Comparison of ENCODE assay signal across 8 mouse cellular contexts in genomic region chr10:17723871-17724741, GRCm38 (mm10). TPM values are rescaled to one million over a fixed set of nuclear protein-coding genes. Genes with fewer than 3 reads are reported as not detected.
DNase-seq lines count a peak whose midpoint lies in the region; ATAC-seq lines count a peak whose summit lies in the region.

No protein-coding gene starts in this region.

- H3K4me2 ChIP-seq in hindbrain, embryonic 12.5 days (replicated peaks), result peak overlapping the region; percentile 70

- DNase-seq in ES-CJ7 (ENCODE audit: low read depth, low spot score), result peak; percentile 36
- DNase-seq in cerebellum, adult 11 months, result peak; percentile 57
- DNase-seq in frontal cortex, postnatal 10 days (ENCODE audit: low spot score in 2 of 2), result peak; percentile 59 to 76
- DNase-seq in layer of hippocampus, postnatal 36 days, result peak; percentile 75 to 77
- peak; percentile 75 for DNase-seq in lung, postnatal 25 days (ENCODE audit: low spot score)
- DNase-seq in retina, adult 2 months (ENCODE audit: low read depth, low spot score), result peak; percentile 40
- peak; percentile 89 to 90 for DNase-seq in thymus, postnatal 36 days

- peak overlapping the region; percentile 98 for H3K9ac ChIP-seq in hindbrain, embryonic 12.5 days

- no peaks in the 10 kb centered on the region for H3K36me3 ChIP-seq in hindbrain, embryonic 12.5 days

- H3K27ac ChIP-seq in hindbrain, embryonic 12.5 days, result peak overlapping the region; percentile 100

- peak; percentile 31 for ATAC-seq in hindbrain, embryonic 12.5 days (ENCODE audit: low FRiP score)

- H3K9me3 ChIP-seq in hindbrain, embryonic 12.5 days (replicated peaks), result no peaks in the 10 kb centered on the region

- no peaks in the 10 kb centered on the region for H3K27me3 ChIP-seq in hindbrain, embryonic 12.5 days

- under 1% methylated on average over 65 of the region's 65 CpGs for WGBS in hindbrain, embryonic 12.5 days

- H3K4me3 ChIP-seq in hindbrain, embryonic 12.5 days, result peak overlapping the region; percentile 96

- H3K4me1 ChIP-seq in hindbrain, embryonic 12.5 days, result peaks cover 27% of the 10 kb centered on the region

RNA-seq across cellular contexts. Expression of gene Cited2, which starts 1.1 kb away (rescaled TPM):
- 110 and 129 TPM in 2 replicates for polyA plus RNA-seq in hindbrain, embryonic 12.5 days (2016; fragmentation: Nextera tagmentation; extraction: Ambion mirVana)
- total RNA-seq in layer of hippocampus, postnatal 36 days (2021), result 10 to 100 TPM; 38.8 to 39.7 TPM

Comparison
In these comparisons a context has a peak if more than half of its experiments do, and no peak if none do; other contexts are left out.
1. Peak in every context shown above with its lines: DNase-seq, ATAC-seq, H3K4me3 ChIP-seq and H3K27ac ChIP-seq.
2. DNase-seq: peak in every context shown above with its lines; median percentile 90 in thymus, postnatal 36 days; 76 in layer of hippocampus, postnatal 36 days; 75 in lung, postnatal 25 days; 68 in frontal cortex, postnatal 10 days; 57 in cerebellum, adult 11 months; 40 in retina, adult 2 months; 36 in ES-CJ7.